Mouse (Mus musculus) forebrain, embryonic 12.5 days (tissue): ENCODE results near the gene Ttc7b. TPM values are rescaled to one million over a fixed set of nuclear protein-coding genes. Genes with fewer than 3 reads are reported as not detected.
A peak's percentile ranks its signal among the peaks of the same experiment; 100 is the strongest.

Experiments used
- ATAC-seq: fragments of 200-750 bp; cut with Nextera tagmentation; 2 replicates; pipeline ENCODE4 v1.8.0; 2017; ENCODE audit warnings: moderate TSS enrichment; ENCODE audit not compliant: low FRiP score
- H3K27ac ChIP-seq: fragments of 300-500 bp; sonication (generic); 2 replicates; pipeline ENCODE4 v1.5.1; 2016; ENCODE audit warnings: mild to moderate bottlenecking
- H3K27me3 ChIP-seq: fragments of 300-500 bp; sonication (generic); 2 replicates; pipeline ENCODE4 v1.6.1; 2016; ENCODE audit warnings: mild to moderate bottlenecking
- H3K36me3 ChIP-seq: fragments of 300-500 bp; sonication (generic); replicated peaks from 2 replicates; pipeline ENCODE4 v1.6.1; 2016; ENCODE audit warnings: mild to moderate bottlenecking
- H3K4me1 ChIP-seq: fragments of 300-500 bp; sonication (generic); 2 replicates; pipeline ENCODE4 v1.6.1; 2016
- H3K4me2 ChIP-seq: fragments of 300-500 bp; sonication (generic); 2 replicates; pipeline ENCODE4 v1.6.1; 2016; ENCODE audit warnings: mild to moderate bottlenecking, moderate library complexity
- H3K4me3 ChIP-seq: fragments of 300-500 bp; sonication (generic); replicated peaks from 2 replicates; pipeline ENCODE4 v1.5.1; 2016; ENCODE audit warnings: mild to moderate bottlenecking
- H3K9ac ChIP-seq: fragments of 300-500 bp; sonication (generic); 2 replicates; pipeline ENCODE4 v1.6.1; 2016; ENCODE audit warnings: mild to moderate bottlenecking
- H3K9me3 ChIP-seq: fragments of 300-500 bp; sonication (generic); 2 replicates; pipeline ENCODE4 v1.6.1; 2016
- WGBS: fragments of 180-500 bp; shearing (Covaris S2); methylation state at CpG from one replicate; pipeline ENCODE4 v1.1.7; 2016; 5-methylcytosine and 5-hydroxymethylcytosine counted together
- polyA plus RNA-seq: library from polyadenylated mRNA; unstranded; fragments of >200 nt; fragmentation: Nextera tagmentation; extraction: Ambion mirVana; gene quantifications from 2 replicates; pipeline ENCODE4 v1.2.1, GENCODE M21; 2016

Gene Ttc7b
- polyA plus RNA-seq, 1 experiment from 2014 or later, result 5.8 TPM

- Histone ChIP-seq H3K36me3 (peaks cover 11% of the 10 kb centered on the region; the same call in 1 of the 2 replicates), H3K4me3 (no peak overlapping the region), H3K9me3 (no peaks in the 10 kb centered on the region), H3K27me3 (no peaks in the 10 kb centered on the region), H3K27ac (no peak overlapping the region), H3K4me1 (no peaks in the 10 kb centered on the region), H3K4me2 (no peak overlapping the region), H3K9ac (no peak overlapping the region)
- 95% methylated on average over 2 of the region's 2 CpGs for WGBS
- no peak for ATAC-seq
These were observed 221.8 kb downstream of the Ttc7b start for GRCm38 (mm10) chr12:100298788-100299187.

GRCm38 (mm10) chr12:100297961-100298360 lies 222.7 kb downstream of the Ttc7b start:
- Histone ChIP-seq H3K36me3 (peaks cover 11% of the 10 kb centered on the region; the same call in 1 of the 2 replicates), H3K4me3 (no peak overlapping the region), H3K9ac (no peak overlapping the region), H3K9me3 (no peaks in the 10 kb centered on the region), H3K27ac (no peak overlapping the region), H3K4me2 (no peak overlapping the region), H3K27me3 (no peaks in the 10 kb centered on the region), H3K4me1 (no peaks in the 10 kb centered on the region)
- WGBS, result 83% methylated on average over 4 of the region's 4 CpGs
- ATAC-seq, result no peak

- WGBS, result 96% methylated on average over 2 of the region's 2 CpGs
- no peaks in the 10 kb centered on the region for H3K36me3 ChIP-seq
These were observed 226.2 kb downstream of the Ttc7b start for GRCm38 (mm10) chr12:100294457-100294856.

GRCm38 (mm10) chr12:100293956-100294355 lies 226.7 kb downstream of the Ttc7b start:
- no peaks in the 10 kb centered on the region for H3K36me3 ChIP-seq
- no peaks in the 10 kb centered on the region for H3K9me3 ChIP-seq
- H3K27ac ChIP-seq, result no peak overlapping the region
- 97% methylated on average over 9 of the region's 9 CpGs for WGBS
- no peak overlapping the region for H3K4me3 ChIP-seq
- no peak overlapping the region for H3K4me2 ChIP-seq
- H3K4me1 ChIP-seq, result peaks cover 28% of the 10 kb centered on the region
- H3K27me3 ChIP-seq, result no peaks in the 10 kb centered on the region
- H3K9ac ChIP-seq, result no peak overlapping the region
- no peak for ATAC-seq

More at GRCm38 (mm10) chr12:100294457-100294856, 226.2 kb downstream of the Ttc7b start:
- Histone ChIP-seq H3K9ac (no peak overlapping the region), H3K4me3 (no peak overlapping the region), H3K4me1 (peaks cover 23% of the 10 kb centered on the region), H3K4me2 (no peak overlapping the region), H3K27me3 (no peaks in the 10 kb centered on the region), H3K27ac (no peak overlapping the region), H3K9me3 (no peaks in the 10 kb centered on the region)
- ATAC-seq, result no peak

GRCm38 (mm10) chr12:100290711-100291685 lies 229.6 kb downstream of the Ttc7b start:
- no peaks in the 10 kb centered on the region for H3K9me3 ChIP-seq
- no peaks in the 10 kb centered on the region for H3K27me3 ChIP-seq
- H3K4me3 ChIP-seq, result no peak overlapping the region
- 0 out of 2 replicates have a peak overlapping the region, but pooled peaks have one; percentile 2 for H3K4me2 ChIP-seq
- 36% methylated on average over 18 of the region's 18 CpGs for WGBS
- peaks cover 30% of the 10 kb centered on the region for H3K4me1 ChIP-seq
- H3K9ac ChIP-seq, result no peak overlapping the region
- no peaks in the 10 kb centered on the region; the same call in 1 of the 2 replicates for H3K36me3 ChIP-seq
- H3K27ac ChIP-seq, result peak overlapping the region; percentile 78
- peak; percentile 86 for ATAC-seq

GRCm38 (mm10) chr12:100290178-100290531 lies 230.5 kb downstream of the Ttc7b start:
- no peak for ATAC-seq
- H3K4me2 ChIP-seq, result no peak overlapping the region
- H3K9me3 ChIP-seq, result no peaks in the 10 kb centered on the region
- H3K27me3 ChIP-seq, result no peaks in the 10 kb centered on the region
- no peaks in the 10 kb centered on the region; the same call in 1 of the 2 replicates for H3K36me3 ChIP-seq
- H3K9ac ChIP-seq, result no peak overlapping the region
- H3K4me1 ChIP-seq, result peaks cover 30% of the 10 kb centered on the region
- no peak overlapping the region for H3K4me3 ChIP-seq
- 71% methylated on average over 11 of the region's 11 CpGs for WGBS
- peak overlapping the region; percentile 78 for H3K27ac ChIP-seq

GRCm38 (mm10) chr12:100289267-100290177 lies 231.1 kb downstream of the Ttc7b start:
- H3K4me2 ChIP-seq, result no peak overlapping the region
- no peaks in the 10 kb centered on the region for H3K27me3 ChIP-seq
- no peaks in the 10 kb centered on the region; the same call in 1 of the 2 replicates for H3K36me3 ChIP-seq
- H3K27ac ChIP-seq, result peak overlapping the region; percentile 78
- peak; percentile 62 for ATAC-seq
- H3K9me3 ChIP-seq, result no peaks in the 10 kb centered on the region
- H3K4me1 ChIP-seq, result peaks cover 30% of the 10 kb centered on the region
- H3K9ac ChIP-seq, result peak overlapping the region; percentile 12; the same call in 1 of the 2 replicates
- H3K4me3 ChIP-seq, result no peak overlapping the region
- 33% methylated on average over 8 of the region's 8 CpGs for WGBS

GRCm38 (mm10) chr12:100288018-100288417 lies 232.6 kb downstream of the Ttc7b start:
- WGBS, result 89% methylated on average over 5 of the region's 5 CpGs
- no peak overlapping the region for H3K4me3 ChIP-seq
- no peak for ATAC-seq
- no peak overlapping the region for H3K27ac ChIP-seq
- peaks cover 31% of the 10 kb centered on the region for H3K4me1 ChIP-seq
- no peaks in the 10 kb centered on the region for H3K9me3 ChIP-seq
- no peaks in the 10 kb centered on the region for H3K27me3 ChIP-seq
- H3K36me3 ChIP-seq, result no peaks in the 10 kb centered on the region; the same call in 1 of the 2 replicates
- H3K4me2 ChIP-seq, result no peak overlapping the region
- H3K9ac ChIP-seq, result no peak overlapping the region

GRCm38 (mm10) chr12:100287565-100287964 lies 233.1 kb downstream of the Ttc7b start:
- Histone ChIP-seq H3K4me3 (no peak overlapping the region), H3K36me3 (no peaks in the 10 kb centered on the region; the same call in 1 of the 2 replicates), H3K4me2 (no peak overlapping the region), H3K9me3 (no peaks in the 10 kb centered on the region), H3K27ac (no peak overlapping the region), H3K9ac (no peak overlapping the region), H3K27me3 (no peaks in the 10 kb centered on the region), H3K4me1 (peaks cover 36% of the 10 kb centered on the region)
- no peak for ATAC-seq
- 97% methylated on average over 2 of the region's 2 CpGs for WGBS

GRCm38 (mm10) chr12:100283283-100283682 lies 237.3 kb downstream of the Ttc7b start:
- H3K4me3 ChIP-seq, result no peak overlapping the region
- no peak overlapping the region; the same call in 1 of the 2 replicates for H3K27ac ChIP-seq
- WGBS, result 32% methylated on average over 1 of the region's 1 CpGs
- H3K27me3 ChIP-seq, result no peaks in the 10 kb centered on the region
- no peaks in the 10 kb centered on the region; the same call in 1 of the 2 replicates for H3K36me3 ChIP-seq
- H3K4me2 ChIP-seq, result no peak overlapping the region
- H3K4me1 ChIP-seq, result peaks cover 20% of the 10 kb centered on the region
- no peak for ATAC-seq
- no peaks in the 10 kb centered on the region for H3K9me3 ChIP-seq
- no peak overlapping the region for H3K9ac ChIP-seq

- Histone ChIP-seq H3K4me1 (peaks cover 30% of the 10 kb centered on the region), H3K4me3 (no peak overlapping the region), H3K27ac (peak overlapping the region; percentile 80), H3K9ac (peak overlapping the region; percentile 26), H3K9me3 (no peaks in the 10 kb centered on the region), H3K36me3 (no peaks in the 10 kb centered on the region; the same call in 1 of the 2 replicates), H3K27me3 (no peaks in the 10 kb centered on the region), H3K4me2 (no peak overlapping the region)
- peak; percentile 79 for ATAC-seq
- WGBS, result 54% methylated on average over 8 of the region's 8 CpGs
These were observed 238.4 kb downstream of the Ttc7b start for GRCm38 (mm10) chr12:100282025-100282885.
